Mouse (Mus musculus) hindbrain, embryonic 14.5 days (tissue): ENCODE data around the gene Sobp. TPM values are rescaled to one million over a fixed set of nuclear protein-coding genes. Genes with fewer than 3 reads are reported as not detected.

ENCODE experiments used
- ATAC-seq: fragments of 200-750 bp; cut with Nextera tagmentation; 2 replicates; pipeline ENCODE4 v1.8.0; 2017; ENCODE audit warnings: moderate number of reproducible peaks, mild to moderate bottlenecking, moderate TSS enrichment, moderate library complexity; ENCODE audit not compliant: low FRiP score
- DNase-seq: peaks from one replicate; pipeline ENCODE4 v3.0.0-alpha.2; 2015; ENCODE audit warnings: low spot score
- H3K27ac ChIP-seq: fragments of 300-500 bp; sonication (generic); 2 replicates; pipeline ENCODE4 v1.5.1; 2014; ENCODE audit warnings: mild to moderate bottlenecking, moderate library complexity
- H3K27me3 ChIP-seq: fragments of 300-500 bp; sonication (generic); 2 replicates; pipeline ENCODE4 v1.6.1; 2014; ENCODE audit warnings: mild to moderate bottlenecking, low read length, mixed read lengths; ENCODE audit not compliant: control insufficient read depth, insufficient read depth
- H3K36me3 ChIP-seq: fragments of 300-500 bp; sonication (generic); replicated peaks from 2 replicates; pipeline ENCODE4 v1.6.1; 2014; ENCODE audit not compliant: control insufficient read depth, insufficient read depth
- H3K4me1 ChIP-seq: fragments of 300-500 bp; sonication (generic); replicated peaks from 2 replicates; pipeline ENCODE4 v1.6.1; 2014; ENCODE audit warnings: antibody characterized with exemption, low read length, mixed read lengths; ENCODE audit not compliant: control insufficient read depth, insufficient read depth
- H3K4me2 ChIP-seq: fragments of 300-500 bp; sonication (generic); replicated peaks from 2 replicates; pipeline ENCODE4 v1.6.1; 2014; ENCODE audit warnings: mild to moderate bottlenecking, moderate library complexity
- H3K4me3 ChIP-seq: fragments of 300-500 bp; sonication (generic); replicated peaks from 2 replicates; pipeline ENCODE4 v1.5.1; 2014; ENCODE audit warnings: mild to moderate bottlenecking, low read length
- H3K9ac ChIP-seq: fragments of 300-500 bp; sonication (generic); 2 replicates; pipeline ENCODE4 v1.6.1; 2014
- H3K9me3 ChIP-seq: fragments of 300-500 bp; sonication (generic); 2 replicates; pipeline ENCODE4 v1.6.1; 2016; ENCODE audit warnings: low read length; ENCODE audit not compliant: control insufficient read depth
- WGBS: fragments of 180-500 bp; shearing (Covaris S2); extraction: QIAGEN DNeasy Blood & Tissue Kit; methylation state at CpG from one replicate; pipeline ENCODE4 v1.1.7; 2014; 5-methylcytosine and 5-hydroxymethylcytosine counted together
- polyA plus RNA-seq: library from polyadenylated mRNA; unstranded; fragments of >200 nt; fragmentation: Nextera tagmentation; extraction: Ambion mirVana; gene quantifications from 2 replicates; pipeline ENCODE4 v1.2.1, GENCODE M21; 2014

Gene Sobp
- polyA plus RNA-seq, 1 experiment from 2014 or later, result 16.0 TPM

DNA sequence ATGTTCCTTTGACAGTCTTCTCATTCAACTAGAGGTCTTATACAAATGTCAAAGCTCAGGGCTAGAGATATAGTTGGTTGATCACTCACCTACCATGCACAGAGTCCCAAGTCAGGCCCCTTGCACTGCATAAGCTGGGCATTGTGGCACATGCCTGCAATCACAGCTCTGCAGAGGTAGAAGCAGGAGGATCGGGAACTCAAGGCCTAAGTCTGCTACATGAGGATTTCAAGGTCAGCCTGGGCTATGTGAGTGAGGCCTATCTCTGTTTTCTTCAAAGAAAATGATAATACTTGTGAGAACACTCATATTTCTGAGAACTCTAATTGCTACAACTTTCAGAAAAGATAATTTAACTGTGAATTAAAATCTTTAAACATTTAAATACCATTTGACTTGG lies 8.2 kb downstream of the Sobp start:
- no peak for ATAC-seq

DNA sequence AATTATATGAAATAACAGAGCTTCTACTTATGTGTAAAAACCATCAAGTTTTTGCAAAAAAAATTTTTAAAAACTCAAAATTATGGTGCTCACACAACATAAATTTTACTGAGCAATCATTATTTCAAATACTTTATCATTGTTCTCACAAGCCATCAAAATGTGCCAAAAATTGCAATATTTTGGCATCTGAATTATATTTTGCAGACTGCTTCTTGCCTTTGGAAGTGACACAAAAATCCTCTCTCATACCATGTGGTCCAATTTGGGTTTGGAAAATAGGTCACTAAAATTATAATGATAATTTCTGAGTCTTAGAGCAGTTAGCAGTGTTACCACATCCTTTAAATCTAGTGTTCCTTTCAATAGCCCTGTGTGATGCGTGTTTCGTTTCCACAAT lies 9.9 kb downstream of the Sobp start:
- Histone ChIP-seq H3K36me3 (0 out of 2 replicates have a peak, but pooled peaks cover 4% of the 10 kb centered on the region), H3K27ac (no peak overlapping the region), H3K4me2 (no peak overlapping the region), H3K9me3 (no peaks in the 10 kb centered on the region; the same call in 1 of the 2 replicates), H3K27me3 (no peaks in the 10 kb centered on the region), H3K4me3 (no peak overlapping the region), H3K4me1 (peaks cover 19% of the 10 kb centered on the region), H3K9ac (no peak overlapping the region)
- ATAC-seq (no peak), DNase-seq (no peak)
- WGBS, result 99% methylated on average over 2 of the region's 2 CpGs

More for the DNA sequence above, 8.2 kb downstream of the Sobp start:
- Histone ChIP-seq H3K4me2 (no peak overlapping the region), H3K9me3 (no peaks in the 10 kb centered on the region; the same call in 1 of the 2 replicates), H3K36me3 (no peaks in the 10 kb centered on the region), H3K27ac (no peak overlapping the region), H3K9ac (no peak overlapping the region), H3K27me3 (no peaks in the 10 kb centered on the region), H3K4me3 (no peak overlapping the region), H3K4me1 (peaks cover 33% of the 10 kb centered on the region)
- DNase-seq, result no peak
- 86% methylated on average over 1 of the region's 1 CpGs for WGBS

DNA sequence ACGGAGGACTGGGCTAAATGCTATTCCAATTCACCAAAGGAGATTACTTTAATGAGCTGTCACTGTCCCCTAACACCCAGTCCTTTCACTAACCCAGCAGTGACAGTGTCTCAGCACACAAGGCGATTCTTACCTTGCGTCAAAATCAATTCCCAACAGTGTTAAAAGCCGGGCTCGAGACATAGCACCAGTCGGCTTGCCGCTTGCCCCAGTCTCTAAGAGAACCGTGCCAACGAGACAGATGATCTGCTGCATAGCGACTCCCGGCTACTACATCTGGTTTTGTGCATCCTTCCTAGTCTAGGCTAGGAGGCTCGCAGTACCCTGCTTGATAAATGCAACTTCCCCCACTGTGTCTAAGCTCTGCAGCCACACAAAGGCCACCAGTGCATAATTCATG lies 12.0 kb downstream of the Sobp start:
- DNase-seq (no peak), ATAC-seq (peak; percentile 59; the same call in 1 of the 2 replicates)
- H3K4me1 ChIP-seq, result peaks cover 10% of the 10 kb centered on the region
- 45% methylated on average over 12 of the region's 12 CpGs for WGBS
- H3K9ac ChIP-seq, result 0 out of 2 replicates have a peak overlapping the region, but pooled peaks have one; percentile 24
- 0 out of 2 replicates have a peak, but pooled peaks cover 6% of the 10 kb centered on the region for H3K36me3 ChIP-seq
- no peak overlapping the region for H3K4me3 ChIP-seq
- H3K27ac ChIP-seq, result 0 out of 2 replicates have a peak overlapping the region, but pooled peaks have one; percentile 14
- H3K9me3 ChIP-seq, result no peaks in the 10 kb centered on the region; the same call in 1 of the 2 replicates
- peak overlapping the region; percentile 40 for H3K4me2 ChIP-seq
- no peaks in the 10 kb centered on the region for H3K27me3 ChIP-seq

DNA sequence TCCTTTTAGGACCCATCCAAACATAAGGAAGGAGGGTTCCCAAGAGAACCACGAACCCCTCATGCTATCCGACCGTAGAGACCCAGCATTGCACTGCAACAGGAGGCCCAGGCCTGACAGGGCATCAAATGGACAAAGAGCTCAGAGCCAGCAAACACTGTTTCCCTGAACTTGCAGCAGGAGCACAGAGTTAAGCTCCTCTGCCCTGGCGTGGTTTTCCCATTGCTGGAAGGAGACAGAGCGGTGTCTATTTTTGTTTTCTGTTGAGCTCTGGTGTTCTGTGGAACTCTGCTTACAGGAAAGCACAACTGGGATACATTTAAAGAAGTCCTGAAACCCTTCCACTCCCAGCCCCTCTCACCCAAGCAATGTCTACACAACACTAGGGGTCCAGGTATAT lies 15.0 kb downstream of the Sobp start:
- Histone ChIP-seq H3K9me3 (no peaks in the 10 kb centered on the region; the same call in 1 of the 2 replicates), H3K9ac (no peak overlapping the region), H3K27me3 (no peaks in the 10 kb centered on the region), H3K4me2 (no peak overlapping the region), H3K27ac (no peak overlapping the region), H3K4me1 (peaks cover 23% of the 10 kb centered on the region), H3K36me3 (peaks cover 15% of the 10 kb centered on the region; the same call in 1 of the 2 replicates), H3K4me3 (no peak overlapping the region)
- 71% methylated on average over 5 of the region's 5 CpGs for WGBS
- DNase-seq (no peak), ATAC-seq (no peak)

DNA sequence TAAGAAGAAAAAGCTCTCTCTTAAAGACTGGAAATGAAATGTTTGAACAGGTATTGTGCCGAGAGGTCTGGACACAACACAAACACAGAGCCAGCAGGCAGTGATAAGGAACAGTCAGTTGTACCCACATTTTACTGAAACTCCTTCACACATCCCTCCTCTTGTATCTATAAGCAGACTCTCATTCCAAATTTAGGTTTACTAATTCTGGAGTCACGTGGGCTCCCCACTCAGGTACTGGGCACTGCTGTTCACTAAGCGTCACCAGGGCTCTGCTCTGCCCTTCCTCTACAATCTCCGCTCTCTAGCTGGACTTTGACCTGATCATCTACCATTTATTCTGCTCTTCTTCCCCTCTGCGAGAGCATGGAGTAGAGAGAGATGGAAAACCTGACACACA lies 15.4 kb downstream of the Sobp start:
- Histone ChIP-seq H3K4me2 (no peak overlapping the region), H3K9me3 (no peaks in the 10 kb centered on the region; the same call in 1 of the 2 replicates), H3K4me3 (no peak overlapping the region), H3K27me3 (no peaks in the 10 kb centered on the region), H3K4me1 (peaks cover 28% of the 10 kb centered on the region), H3K9ac (no peak overlapping the region), H3K36me3 (peaks cover 15% of the 10 kb centered on the region; the same call in 1 of the 2 replicates), H3K27ac (no peak overlapping the region)
- no peak for ATAC-seq
- DNase-seq, result no peak
- WGBS, result 88% methylated on average over 5 of the region's 5 CpGs

DNA sequence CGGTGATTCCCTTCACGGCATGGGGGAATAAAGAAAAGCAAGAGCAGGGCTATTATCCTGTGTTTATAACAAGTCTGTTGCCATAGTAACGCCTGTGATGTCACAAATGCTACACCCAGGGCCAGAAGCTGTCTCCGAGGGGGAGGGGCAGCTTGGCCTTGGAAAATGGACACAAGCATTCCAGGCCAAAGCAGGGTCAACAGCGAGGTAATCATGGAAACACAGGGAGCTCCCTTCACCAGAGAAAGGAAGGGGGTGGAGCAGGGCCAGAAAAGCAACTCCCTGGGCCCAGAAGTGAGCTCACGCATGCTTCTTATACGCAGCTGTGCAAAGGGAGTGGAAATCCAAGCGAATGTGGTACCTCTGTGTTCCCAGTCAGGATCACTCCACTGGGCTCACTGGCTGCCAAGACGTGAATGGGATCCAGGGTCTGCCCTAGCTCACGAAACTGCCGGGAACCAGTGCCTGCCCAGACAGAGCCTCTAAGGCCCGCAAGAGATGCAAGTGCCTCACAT lies 19.2 kb downstream of the Sobp start:
- no peak overlapping the region for H3K4me3 ChIP-seq
- 5% methylated on average over 12 of the region's 12 CpGs for WGBS
- ATAC-seq (peak; percentile 84), DNase-seq (peak; percentile 84)
- H3K9me3 ChIP-seq, result no peaks in the 10 kb centered on the region
- H3K27me3 ChIP-seq, result no peaks in the 10 kb centered on the region
- peak overlapping the region; percentile 33 for H3K27ac ChIP-seq
- H3K4me2 ChIP-seq, result peak overlapping the region; percentile 8
- peaks cover 15% of the 10 kb centered on the region; the same call in 1 of the 2 replicates for H3K36me3 ChIP-seq
- peaks cover 27% of the 10 kb centered on the region for H3K4me1 ChIP-seq
- H3K9ac ChIP-seq, result no peak overlapping the region

DNA sequence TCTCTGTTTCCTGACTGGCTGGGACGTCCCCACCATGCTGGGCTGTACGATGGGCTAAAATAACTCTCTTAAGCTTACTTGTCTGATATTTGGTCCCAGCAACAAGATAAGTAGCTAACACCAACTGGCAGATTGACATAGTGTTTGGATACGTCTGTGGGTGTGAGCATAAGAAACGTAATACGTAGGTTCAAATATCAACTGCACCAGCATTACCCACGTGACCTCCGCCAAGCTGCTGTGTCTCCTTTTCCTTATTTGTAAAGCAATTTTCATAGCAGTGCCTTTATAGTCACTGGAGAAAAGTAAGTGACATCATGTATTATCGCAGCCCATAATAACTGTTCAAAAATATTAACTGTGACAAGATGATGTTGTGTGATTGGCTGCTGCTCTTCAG lies 21.7 kb downstream of the Sobp start:
- peaks cover 27% of the 10 kb centered on the region for H3K4me1 ChIP-seq
- H3K27me3 ChIP-seq, result no peaks in the 10 kb centered on the region
- H3K4me3 ChIP-seq, result no peak overlapping the region
- no peak for DNase-seq
- H3K9ac ChIP-seq, result no peak overlapping the region
- no peak overlapping the region for H3K4me2 ChIP-seq
- no peak overlapping the region for H3K27ac ChIP-seq
- peaks cover 9% of the 10 kb centered on the region for H3K36me3 ChIP-seq
- no peak for ATAC-seq
- WGBS, result 85% methylated on average over 8 of the region's 8 CpGs
- no peaks in the 10 kb centered on the region for H3K9me3 ChIP-seq

DNA sequence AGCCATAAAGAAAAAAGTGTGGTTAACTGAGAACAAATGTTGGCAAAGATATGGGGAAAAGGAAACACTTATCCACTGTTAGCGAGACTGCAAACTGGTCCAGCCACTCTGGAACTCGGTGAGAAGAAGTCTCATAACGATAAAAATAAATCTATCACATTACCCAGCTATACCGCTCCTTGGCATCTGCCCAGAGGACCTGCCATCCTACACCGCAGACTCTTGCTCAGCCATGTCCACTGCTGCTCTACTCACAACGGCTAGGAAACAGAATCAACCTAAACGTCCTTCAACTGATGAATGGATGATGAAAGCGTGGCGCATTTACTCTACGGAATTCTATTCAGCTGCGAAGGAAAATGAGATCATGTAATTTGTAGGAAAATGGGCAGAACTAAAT lies 25.9 kb downstream of the Sobp start:
- no peaks in the 10 kb centered on the region; the same call in none of the 2 replicates for H3K36me3 ChIP-seq
- H3K4me3 ChIP-seq, result no peak overlapping the region
- H3K4me2 ChIP-seq, result no peak overlapping the region
- H3K9ac ChIP-seq, result no peak overlapping the region
- H3K4me1 ChIP-seq, result 0 out of 2 replicates have a peak, but pooled peaks cover 5% of the 10 kb centered on the region
- no peak overlapping the region for H3K27ac ChIP-seq
- H3K27me3 ChIP-seq, result no peaks in the 10 kb centered on the region
- H3K9me3 ChIP-seq, result no peaks in the 10 kb centered on the region
- ATAC-seq, result no peak
- DNase-seq, result no peak
- 77% methylated on average over 11 of the region's 11 CpGs for WGBS

DNA sequence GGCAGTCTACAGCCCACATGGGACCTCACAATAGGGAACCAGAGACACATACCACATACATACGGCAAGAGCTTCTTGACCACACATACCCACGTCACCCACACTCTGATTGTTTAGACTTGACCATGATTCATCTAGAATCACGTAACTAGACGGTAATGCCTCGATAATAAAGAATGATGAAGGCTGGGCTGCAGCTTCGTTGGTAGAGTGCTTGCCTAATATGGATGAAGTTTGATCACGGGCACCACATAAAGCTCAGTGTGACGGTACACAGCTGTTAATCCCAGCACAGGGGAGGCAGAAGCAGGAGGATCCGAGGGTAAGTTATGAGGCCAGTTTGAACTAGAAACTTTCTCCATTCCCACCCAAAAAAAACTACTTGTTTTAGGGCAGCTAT lies 31.2 kb downstream of the Sobp start:
- no peaks in the 10 kb centered on the region for H3K4me1 ChIP-seq
- no peak overlapping the region for H3K27ac ChIP-seq
- DNase-seq, result no peak
- no peak overlapping the region for H3K4me3 ChIP-seq
- no peaks in the 10 kb centered on the region for H3K36me3 ChIP-seq
- no peaks in the 10 kb centered on the region for H3K9me3 ChIP-seq
- no peak overlapping the region for H3K9ac ChIP-seq
- H3K27me3 ChIP-seq, result no peaks in the 10 kb centered on the region
- no peak for ATAC-seq
- 87% methylated on average over 9 of the region's 9 CpGs for WGBS
- H3K4me2 ChIP-seq, result no peak overlapping the region
